Mouse (Mus musculus) kidney, postnatal 4 days (tissue): Measurements from ENCODE around the gene 1700069L16Rik.

ENCODE experiments used
- DNase-seq, 2 experiments: peaks; one replicate each; pipeline ENCODE4 v3.0.0; 2021; ENCODE audit warnings: mixed read lengths in 2 of 2

The 1700069L16Rik gene

DNA sequence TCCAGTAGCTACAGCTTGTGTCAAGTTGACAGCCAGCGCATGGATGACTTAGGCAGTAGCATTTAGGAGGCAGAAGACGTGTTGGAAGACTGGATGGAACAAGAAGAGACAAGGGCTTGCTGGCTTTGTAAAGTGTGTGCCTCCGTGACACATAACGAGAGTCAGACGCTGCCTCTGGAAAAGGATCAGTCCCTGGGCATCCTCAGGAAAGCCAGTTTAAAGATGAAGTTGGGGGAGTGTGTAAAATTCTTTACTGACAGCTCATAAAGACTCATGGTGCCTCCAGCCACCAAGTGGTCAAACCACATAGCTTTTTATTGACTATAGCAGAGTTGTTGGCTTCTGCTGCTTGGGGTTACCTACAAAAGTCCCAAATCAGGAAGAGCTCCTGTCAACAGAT is 39.1 kb downstream of the 1700069L16Rik start:
- DNase-seq = no peak

DNA sequence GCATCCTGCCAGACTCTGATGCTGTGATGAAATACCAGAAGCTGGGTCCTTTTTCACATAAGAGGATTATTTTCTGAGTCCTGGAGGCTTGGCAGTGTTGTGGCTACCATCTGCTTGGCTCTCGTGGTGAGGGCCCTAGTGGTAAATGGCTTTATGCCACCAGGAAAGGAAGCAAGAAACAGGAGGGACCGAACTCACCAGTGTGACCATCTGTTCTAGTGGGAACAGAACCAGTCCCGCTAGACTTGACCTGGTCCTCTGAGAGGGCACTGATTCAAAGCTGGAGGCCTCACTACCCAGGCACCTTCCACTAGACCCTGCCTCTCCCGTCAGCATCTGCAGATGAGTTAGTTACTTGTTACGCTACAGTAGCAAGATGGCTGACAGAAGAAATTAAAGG is 41.3 kb downstream of the 1700069L16Rik start:
- DNase-seq = no peak

DNA sequence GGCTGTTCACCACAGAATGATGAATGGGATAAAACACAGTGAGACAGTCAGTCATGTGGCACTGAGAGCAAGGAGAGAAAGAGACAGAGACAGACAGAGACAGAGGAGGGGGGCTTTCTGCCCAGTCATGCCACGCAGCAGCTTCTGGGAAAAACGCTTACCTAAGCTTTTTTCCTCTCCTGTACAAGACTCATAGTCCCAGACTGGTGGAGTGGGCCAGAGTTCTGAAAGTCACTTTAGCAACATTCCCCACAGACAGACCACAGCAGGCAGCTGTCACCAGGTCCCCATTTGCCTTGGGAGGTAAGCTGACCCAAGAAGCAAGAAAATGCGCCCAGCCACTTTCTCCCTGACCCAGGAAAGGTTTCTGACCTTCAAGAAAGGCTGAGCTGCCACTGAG is 42.1 kb downstream of the 1700069L16Rik start:
- no peak for DNase-seq

DNA sequence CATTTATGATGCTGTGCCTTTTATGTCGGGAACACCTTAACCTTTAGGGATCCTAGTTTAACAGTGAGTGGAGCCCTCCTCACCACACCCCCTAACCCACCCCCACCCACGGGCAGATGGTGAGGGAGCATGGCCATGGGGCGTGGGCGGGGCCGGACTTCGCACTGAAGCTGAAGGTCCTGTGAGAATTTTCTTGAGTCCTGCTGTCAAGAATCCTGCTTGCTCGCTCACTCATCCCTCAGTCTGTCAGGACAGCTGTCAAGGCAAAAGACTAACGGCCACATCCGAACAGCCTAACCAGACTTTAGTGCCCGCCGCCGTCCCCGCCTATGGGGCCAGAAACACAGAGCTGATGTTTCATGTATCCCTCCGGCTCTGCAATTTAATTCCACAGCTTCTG is 43.4 kb downstream of the 1700069L16Rik start:
- no peak for DNase-seq

DNA sequence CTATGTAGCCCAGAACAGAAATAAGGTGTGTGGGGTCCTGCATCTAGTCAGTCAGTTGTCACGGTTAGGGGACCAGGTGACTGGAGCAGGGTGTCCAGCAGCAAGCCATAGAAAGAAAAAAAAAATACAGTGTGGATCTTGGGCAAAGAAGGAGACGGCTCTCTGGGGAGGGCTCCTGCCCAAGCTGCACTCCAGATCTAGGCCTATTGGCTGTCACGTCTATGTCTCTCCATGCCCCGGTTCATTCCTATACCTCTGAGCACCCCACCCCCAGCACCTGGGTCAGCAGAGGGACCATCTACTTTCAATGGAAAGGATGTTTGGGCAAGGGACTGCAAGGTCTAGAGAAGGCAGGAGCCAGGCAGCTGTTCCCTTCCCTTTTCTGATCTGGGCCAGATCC is 45.1 kb downstream of the 1700069L16Rik start:
- no peak for DNase-seq

DNA sequence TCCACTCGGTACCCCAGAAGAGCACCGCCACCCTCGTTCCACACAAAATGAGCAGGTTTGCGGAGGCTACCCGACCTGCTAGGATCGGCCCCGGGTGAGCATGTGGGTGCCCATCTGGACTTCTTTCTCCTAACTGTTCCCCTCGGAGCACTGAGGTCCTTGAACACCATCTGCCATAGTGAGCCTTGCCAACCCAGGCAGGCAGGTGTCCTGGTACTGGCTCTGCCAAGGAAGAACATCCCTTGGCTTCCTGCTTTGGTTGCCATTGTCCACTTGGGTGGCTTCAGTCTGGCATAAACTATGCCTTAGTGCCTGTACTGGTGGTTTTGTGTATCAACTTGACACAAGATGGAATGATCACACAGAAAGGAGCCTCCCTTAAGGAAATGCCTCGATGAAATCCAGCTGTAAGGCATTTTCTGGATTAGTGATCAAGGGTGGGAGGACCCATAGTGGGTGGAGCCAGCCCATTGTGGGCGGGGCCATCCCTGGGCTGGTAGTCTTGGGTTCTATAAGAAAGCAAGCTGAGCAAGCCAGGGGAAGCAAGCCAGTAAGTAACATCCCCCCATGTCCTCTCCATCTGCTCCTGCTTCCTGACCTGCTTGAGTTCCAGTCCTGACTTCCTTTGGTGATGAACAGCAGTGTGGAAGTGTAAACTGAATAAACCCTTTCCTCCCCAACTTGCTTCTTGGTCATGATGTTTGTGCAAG is 45.7 kb downstream of the 1700069L16Rik start:
- DNase-seq = no peak

DNA sequence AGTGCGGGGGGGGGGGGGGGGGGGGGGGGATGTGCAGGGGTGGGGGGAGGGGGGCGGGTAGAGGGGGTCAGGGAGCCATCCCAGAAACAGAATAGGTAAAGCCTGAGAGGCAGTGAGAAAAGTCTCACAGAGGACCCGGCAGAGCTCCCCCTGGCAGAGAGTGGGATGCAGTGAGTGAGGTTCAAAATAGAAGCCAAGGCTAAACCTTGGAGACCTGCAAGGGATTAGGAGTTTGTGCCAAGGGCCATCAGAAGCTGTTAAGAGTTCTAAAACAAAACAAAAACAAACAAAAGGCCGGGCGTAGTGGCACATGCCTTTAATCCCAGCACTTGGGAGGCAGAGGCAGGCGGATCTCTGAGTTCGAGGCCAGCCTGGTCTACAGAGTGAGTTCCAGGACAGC is 47.0 kb downstream of the 1700069L16Rik start:
- DNase-seq = no peak

DNA sequence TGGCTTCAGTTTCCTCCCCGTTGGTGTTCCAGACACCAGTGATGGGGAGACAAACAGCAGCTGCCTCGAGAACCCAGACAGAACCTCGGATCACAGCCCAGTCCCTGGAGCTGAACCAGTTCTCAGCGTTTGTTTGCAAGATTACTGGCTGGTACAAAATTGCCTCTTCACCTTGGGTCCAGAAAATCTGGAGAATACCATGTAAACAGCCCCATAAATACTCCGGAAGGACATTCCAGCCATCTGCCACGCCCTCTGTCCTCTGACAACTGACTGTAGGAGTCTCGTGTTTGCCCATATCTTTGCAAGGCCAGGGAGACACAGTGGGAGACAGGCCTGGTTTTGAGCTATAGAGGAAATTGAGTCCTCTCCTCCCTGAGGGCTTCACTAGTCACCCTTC is 49.7 kb downstream of the 1700069L16Rik start:
- no peak for DNase-seq

DNA sequence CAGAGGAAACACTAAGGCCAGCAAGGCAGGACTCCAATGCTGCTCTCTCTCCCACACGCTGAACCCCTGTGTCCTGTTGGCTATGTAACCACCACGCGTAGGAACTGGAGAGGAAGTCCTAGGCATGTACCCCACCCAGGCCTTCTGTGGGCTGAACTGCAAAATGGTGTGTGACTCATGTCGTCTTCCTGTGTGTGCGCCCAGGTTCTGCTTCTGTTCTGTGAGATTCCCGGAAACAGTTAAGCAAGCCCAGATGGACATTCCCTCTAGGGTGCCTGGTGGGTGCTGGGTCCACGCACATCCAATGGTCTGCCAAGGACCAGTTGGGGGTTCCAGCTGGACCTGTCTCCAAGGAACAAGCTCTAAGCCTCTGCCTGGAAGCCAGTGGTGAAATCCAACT is 52.1 kb downstream of the 1700069L16Rik start:
- DNase-seq = peak in 1 of 2 experiments; percentile 31

DNA sequence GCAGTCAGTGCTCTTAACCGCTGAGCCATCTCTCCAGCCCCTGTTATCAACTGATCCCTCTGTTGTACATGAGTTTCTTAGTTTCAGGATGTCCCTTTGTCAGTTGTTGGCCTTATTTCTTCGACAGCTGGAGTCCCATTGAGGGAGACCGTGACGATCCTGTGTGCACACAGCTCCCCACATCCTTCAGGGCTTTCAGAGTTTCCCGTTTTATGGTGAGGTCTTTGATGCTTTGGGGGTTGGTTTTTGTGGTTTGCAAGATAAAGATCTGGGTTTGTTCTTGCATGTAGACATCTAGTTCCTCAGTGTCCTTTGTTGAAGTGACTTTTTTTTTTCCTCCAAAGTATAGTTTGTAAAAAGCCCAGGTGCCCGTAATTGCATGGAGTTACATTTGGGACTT is 54.0 kb downstream of the 1700069L16Rik start:
- no peak for DNase-seq

DNA sequence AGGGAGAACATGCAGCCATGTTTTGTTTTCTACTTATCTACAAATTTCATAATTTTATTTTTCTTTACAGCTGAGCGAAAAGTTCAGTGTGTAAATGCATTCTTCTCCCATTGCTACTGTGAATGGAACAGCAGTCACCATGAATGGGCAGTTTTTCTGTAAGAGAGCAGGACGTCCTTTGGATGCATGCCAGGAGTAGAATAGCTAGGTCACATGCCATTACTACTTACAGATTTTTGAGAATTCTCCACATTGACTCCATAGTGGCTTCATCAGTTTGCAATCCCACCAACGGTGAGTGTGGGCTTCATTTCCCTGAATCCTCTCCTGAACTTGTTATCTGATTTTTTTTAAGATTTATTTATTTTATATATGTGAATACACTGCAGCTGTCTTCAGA is 54.5 kb downstream of the 1700069L16Rik start:
- no peak for DNase-seq

DNA sequence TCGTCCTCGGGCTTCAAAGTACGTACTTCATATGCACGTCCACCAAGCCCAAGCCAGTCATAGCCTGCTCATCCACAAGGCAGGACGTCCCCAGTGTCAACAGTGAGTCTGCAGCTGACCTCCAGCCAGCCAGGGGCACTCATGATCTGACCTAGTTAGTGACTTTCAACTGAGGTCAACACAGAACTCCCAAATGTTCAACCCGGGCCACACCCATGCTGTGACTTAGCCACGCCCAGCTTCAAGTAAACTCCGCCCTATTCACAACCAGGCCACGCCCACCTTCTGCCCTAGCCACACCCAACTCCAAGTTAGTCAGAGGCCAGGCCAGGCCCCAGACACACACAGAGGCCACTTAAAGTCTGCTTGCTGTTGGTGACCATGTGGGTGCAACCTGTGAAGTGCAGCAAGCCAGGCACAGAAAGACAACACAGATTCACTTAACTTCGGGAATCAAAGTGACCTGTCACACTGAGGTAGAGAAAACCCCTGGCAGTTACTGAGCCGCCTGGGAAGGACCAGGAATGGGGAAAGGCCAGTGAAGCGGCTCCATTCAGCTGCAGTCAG is 59.9 kb downstream of the 1700069L16Rik start:
- no peak for DNase-seq

DNA sequence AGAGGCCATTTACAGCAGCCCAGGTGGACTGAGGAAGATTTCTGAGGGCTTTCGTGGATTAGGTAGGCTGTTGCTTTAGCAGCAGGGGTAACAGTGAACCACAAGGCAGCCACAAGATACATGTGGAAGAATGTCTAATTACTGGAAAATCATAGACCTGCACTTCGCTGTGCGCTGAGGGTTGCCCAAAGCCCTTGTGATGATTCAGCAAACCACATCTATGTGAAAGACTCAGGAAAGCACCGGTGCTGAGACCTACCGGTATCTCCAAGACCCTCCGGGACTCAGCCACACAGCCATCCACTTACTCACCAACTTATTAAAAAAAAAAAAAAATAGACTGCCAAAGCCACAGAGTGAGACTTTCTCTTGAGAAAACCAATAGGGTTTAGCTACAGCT is 60.4 kb downstream of the 1700069L16Rik start:
- no peak for DNase-seq

DNA sequence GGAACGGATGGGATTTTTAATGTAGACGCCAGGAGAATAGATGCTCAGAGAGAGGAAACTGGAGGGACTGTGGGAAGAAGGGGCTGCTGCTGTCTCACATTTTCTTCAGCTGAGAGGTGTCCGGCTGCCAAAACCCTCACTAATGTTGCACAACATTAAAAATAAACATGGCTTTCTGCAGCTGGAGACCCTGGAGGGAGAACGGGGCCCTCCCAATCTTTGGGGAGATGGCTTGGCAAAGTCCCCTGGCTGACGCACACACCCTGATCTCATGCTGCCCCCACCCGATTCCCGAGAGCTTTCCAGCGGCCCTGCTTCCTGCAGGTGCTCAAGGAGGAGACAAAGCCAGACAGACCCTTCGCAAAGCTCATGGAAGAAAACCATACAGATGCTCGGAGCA is 63.7 kb downstream of the 1700069L16Rik start:
- DNase-seq = no peak

DNA sequence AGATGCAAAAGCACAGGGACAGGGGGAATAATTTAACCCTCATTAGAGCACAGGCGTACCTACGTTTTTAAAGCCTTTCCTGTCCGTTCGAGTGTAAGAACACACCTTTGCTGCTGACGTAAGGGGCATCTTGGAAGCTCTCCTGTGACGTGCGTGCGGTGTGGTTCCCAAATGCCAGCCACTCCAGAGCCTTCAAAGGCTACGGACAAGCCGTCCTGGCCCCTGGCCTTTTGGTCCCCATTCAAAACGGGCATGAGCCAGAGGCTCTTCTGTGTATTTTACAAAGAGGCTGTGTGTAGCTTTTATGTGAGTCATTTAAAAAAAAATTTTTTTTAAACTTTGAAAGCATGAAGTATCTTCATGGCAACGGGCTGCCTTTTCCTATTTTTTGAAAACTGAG is 69.8 kb downstream of the 1700069L16Rik start:
- no peak for DNase-seq

DNA sequence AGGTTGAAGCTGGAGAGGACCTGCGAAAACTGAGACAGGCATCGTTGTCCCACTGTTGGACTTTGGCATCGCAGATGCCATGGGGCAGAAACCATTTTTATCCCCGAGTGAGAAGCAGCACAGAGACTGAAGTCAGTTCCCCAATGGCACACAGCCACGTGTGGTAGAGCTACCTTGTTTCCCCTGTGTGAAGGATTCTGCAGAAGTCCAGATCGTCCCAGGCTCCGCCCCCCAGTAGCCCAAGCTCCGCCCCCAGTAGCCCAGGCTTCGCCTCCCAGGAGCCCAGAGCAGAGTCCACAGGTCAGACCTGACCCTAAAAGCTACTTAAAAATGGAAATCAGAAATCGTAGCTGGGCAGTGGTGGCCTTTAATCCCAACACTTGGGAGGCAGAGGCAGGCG is 70.4 kb downstream of the 1700069L16Rik start:
- DNase-seq = no peak

DNA sequence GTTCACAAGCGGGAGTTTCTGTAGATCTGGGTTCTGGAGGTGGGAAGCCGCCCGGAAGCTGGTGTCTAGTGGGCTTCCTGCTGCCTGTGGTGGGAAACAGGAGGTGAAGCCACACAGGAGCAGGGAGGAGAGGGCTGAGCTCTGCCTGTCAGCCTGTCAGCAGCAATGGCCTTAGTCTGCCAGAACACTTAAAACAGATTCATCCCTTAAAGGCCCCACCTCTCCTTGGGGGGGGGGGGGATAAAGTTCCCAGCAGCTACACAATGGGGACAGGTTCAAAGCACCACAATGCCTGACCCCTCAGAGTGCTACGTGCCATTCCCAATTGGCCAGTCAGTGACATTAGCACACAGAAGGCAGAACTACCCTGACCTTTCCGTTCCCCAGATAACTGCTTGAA is 72.4 kb downstream of the 1700069L16Rik start:
- no peak for DNase-seq

DNA sequence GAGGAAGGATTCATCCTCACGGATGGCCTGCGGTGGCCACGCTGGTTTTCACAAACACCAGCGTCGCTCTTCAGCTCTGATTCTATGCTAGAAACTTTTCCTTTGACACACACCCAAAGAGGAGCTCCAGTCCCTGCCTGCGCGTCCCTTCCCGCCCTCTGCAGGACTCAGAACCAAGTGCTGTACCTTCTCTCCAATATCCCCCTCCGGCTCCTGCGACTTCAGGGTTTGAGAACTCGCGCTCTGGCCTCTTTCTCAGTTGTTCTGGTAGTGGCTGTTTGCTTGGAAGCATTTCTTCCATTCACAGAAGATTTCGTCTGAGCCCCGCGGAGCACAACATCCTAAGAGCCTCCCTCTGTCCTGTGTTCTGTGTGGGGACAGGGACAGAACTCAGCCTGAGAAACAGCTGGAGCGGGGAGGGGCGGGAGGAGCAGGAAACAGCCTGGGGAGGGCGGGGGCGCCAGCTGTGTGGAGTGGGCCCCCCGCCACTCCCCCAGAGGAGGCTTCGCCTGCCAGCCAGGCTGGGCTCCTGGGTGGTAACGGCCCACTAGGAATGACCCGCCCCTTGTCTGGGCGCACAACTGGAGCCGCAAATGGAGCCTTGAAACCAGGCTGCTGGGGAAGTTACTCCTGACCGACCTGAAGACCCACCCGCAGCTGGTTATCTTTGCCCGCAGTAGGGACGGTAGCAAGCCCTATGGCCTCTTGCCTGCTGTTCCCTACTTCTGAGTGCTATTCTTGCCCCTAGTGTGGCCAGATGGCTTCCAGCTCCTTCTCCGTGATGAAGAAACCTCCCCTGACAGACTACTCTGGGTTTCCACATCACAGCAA is 74.3 kb downstream of the 1700069L16Rik start, which contains the start of gene Cmklr1:
Cmklr1 (minus strand) TSS at position 392 of the 831 bp plus-strand sequence.
- peak; percentile 63 to 78 for DNase-seq

DNA sequence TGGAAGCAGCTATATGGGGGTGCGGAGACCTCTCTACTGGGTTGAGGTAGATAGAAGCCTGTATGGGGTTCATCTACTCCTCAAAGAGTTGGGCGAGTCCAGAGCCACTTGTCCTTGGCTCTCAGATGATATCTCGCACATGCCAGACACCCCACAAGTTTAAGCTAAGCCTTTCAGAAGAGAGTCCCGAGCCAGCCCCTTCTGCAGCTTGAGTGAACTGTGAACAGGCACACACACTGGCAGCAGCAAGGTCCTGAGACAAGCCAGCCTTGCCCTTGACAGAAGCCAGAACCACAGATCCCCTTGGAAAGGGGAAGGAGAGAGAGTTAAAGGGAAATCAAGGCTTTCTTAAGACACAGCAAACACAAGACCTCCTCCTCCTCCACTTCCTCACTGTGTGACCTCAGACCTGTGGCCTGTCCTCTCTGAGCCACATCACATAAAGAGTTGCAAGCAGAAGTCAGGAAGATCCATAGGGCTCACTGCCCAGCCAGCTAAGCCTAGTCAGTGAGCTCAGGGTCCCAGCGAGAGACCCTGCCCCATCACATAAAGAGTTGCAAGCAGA is 75.8 kb downstream of the 1700069L16Rik start:
- DNase-seq = no peak

DNA sequence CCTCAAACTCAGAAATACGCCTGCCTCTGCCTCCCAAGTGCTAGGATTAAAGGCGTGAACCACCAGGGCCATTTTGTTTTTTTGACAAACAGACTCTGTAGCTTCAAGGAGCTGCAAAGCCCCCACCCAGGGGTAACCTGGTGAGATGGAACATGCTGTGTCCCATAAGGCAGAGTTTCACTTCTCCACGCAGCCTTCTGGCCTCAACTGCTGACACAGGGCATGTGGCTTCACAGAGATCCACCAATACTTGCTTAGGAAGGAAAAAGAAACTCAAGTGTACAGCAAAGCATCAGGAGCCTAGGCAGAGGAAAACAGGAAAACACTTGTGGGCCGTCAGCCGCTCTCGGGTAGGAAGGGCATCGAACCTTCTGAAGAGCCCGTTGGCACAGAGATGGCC is 77.4 kb downstream of the 1700069L16Rik start:
- DNase-seq = no peak

DNA sequence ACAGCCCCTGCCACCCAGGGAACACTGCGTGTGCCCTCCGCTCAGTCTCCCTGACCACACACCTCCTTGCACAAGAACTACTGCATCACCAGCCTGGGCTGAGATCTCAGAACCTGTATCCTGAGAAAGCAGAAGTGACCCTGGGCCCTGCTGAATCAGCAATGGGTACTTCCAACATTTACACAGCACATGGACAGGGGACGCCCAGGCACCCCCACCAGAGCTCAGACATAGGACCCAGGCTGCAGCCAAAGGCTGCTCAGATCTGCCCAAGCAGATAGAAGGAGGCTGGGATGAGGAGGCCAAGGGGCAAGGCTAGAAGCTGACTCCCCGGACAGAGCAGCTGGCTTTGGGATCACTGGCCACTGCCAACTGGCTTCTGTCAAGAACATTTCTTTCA is 80.1 kb downstream of the 1700069L16Rik start:
- DNase-seq = no peak

DNA sequence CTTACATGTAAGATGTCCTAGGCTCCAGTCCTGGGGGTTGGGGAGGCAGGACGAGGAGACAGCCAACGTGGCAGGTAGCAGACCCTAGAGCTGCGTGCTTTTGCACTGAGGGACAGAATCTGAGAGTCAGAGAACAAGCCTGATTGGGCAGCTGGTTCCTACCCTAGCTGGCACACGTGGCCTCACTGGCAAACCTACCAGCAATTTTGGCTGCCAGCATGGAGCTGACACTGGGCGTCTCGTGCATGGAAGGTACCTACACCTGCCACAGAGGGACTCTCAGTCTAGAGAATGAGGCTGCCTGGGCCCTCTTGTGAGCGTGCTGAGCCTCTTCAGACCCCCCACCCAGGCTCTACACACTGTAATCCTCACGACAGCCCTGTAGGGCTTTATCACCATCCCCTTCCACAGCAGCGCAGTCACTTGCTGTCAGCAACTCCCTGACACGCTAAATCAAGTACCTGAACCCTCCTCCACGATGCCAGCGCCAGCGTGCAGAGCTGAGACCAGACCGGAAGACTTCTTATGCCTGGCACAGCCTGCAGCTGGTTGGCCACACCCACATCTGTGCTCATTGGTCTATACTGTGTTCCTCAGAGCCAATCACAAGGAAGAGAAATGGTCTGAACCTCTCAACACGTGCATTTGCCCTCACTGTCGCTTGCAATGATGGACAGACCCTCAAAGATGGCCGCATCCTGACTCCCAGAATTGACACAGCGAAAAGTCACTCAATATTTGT is 81.3 kb downstream of the 1700069L16Rik start:
- peak; percentile 38 to 51 for DNase-seq
